Mouse (Mus musculus) gastrocnemius, postnatal 36 days (tissue): ENCODE data around the gene Leng8. TPM values are rescaled to one million over a fixed set of nuclear protein-coding genes. Genes with fewer than 3 reads are reported as not detected.

Experiments used
- DNase-seq, 2 experiments: peaks; one replicate each; pipeline ENCODE4 v3.0.0; 2022
- intact Hi-C: fragments of 180-260 bp; cut with DNase I; formaldehyde crosslinking; loops from one replicate; pipeline ENCODE4 v1.15.1; 2025
- long read RNA-seq, 2 experiments: library from polyadenylated mRNA; stranded (forward); transcript quantifications; one replicate each; pipeline ENCODE4 v2.0.0; 2021
- total RNA-seq, 2 experiments: library from RNA; stranded (reverse); gene quantifications; 2 replicates each; pipeline ENCODE4 v1.2.3; 2021

Gene Leng8
- 10 to 100 TPM; 32.8 to 43.8 TPM for total RNA-seq
- long read RNA-seq, experiment 1, partial matches to known transcripts, result 10 of 13 reads
- long read RNA-seq, experiment 1, other reads (novel, unspliced or antisense), result 2 of 13 reads
- long read RNA-seq, experiment 2, full-length matches to known transcripts, result 2 of 18 reads
- long read RNA-seq, experiment 2, partial matches to known transcripts, result 14 of 18 reads
- long read RNA-seq, experiment 2, other reads (novel, unspliced or antisense), result 2 of 18 reads

- DNase-seq, result peak; percentile 98 to 99
- intact Hi-C loops, result loop anchor here (10.0 kb wide), 3 partner anchors 432 to 658 kb away; partner anchors contain the start of genes Prpf31, Rpl28, Rps9 and Tfpt
Measured at GRCm38 (mm10) chr7:4136771-4137531, at the start of gene Leng8. Gene Leng8 (plus strand): TSS chr7:4137039.

- no peak for DNase-seq
- intact Hi-C loops, result no loop called here
Measured at GRCm38 (mm10) chr7:4087238-4087895, 49.5 kb upstream of the Leng8 start.

- DNase-seq, result no peak
- intact Hi-C loops, result no loop called here
Measured at GRCm38 (mm10) chr7:4087896-4088480, 48.9 kb upstream of the Leng8 start.

DNA sequence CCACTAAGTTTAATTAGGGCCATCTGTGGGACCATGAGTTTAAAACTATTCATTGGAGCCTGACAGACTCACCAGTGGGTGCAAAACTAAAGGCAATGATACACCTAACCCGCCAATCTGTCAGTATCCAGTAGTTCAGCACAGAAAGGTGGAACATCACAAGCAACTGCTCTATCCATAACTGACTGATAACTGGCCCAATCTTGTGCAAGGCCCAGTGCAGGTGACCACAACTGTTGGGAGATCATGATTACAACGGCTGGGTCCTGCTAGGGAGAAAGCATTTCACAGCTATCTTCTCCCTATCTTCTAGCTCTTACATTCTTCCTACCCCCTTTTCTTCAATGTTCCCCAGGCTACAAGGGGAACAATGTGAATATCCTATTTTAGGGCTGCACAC is 48.2 kb upstream of the Leng8 start:
- intact Hi-C loops, result no loop called here
- no peak for DNase-seq

GRCm38 (mm10) chr7:4091170-4091569 is 45.7 kb upstream of the Leng8 start:
- intact Hi-C loops, result no loop called here
- DNase-seq, result no peak

- DNase-seq, result no peak
- intact Hi-C loops, result no loop called here
Measured at GRCm38 (mm10) chr7:4098301-4098700, 38.5 kb upstream of the Leng8 start.

GRCm38 (mm10) chr7:4098832-4099231 is 38.0 kb upstream of the Leng8 start:
- intact Hi-C loops, result no loop called here
- no peak for DNase-seq

DNA sequence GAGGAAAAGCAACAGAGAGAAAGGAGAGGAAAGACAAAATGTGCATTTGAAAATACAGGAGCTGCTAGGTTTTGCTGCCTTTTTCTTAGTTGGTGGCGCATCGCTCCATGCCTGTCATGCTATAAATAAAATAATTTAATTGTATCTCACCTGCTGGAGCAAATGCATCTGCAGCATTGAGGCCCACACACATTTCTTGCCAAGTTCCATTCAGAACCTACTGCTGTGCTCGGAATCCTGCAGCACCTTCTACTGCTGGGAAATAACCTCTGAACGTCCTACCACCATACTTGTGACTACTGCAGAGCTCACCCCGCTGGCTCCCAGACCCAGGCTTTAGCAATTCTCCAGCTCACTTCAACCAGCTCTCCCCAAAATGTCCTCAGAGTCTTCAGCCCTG is 35.7 kb upstream of the Leng8 start:
- no peak for DNase-seq
- intact Hi-C loops, result loop anchor here (5.0 kb wide), 1 partner anchor 46 kb away; no protein-coding TSS in a partner anchor

- intact Hi-C loops, result loop anchor here (5.0 kb wide), 1 partner anchor 44 kb away; no protein-coding TSS in a partner anchor
- DNase-seq, result no peak
Measured at GRCm38 (mm10) chr7:4103411-4103810, 33.4 kb upstream of the Leng8 start.

GRCm38 (mm10) chr7:4111766-4112165 is 25.1 kb upstream of the Leng8 start:
- intact Hi-C loops, result no loop called here
- DNase-seq, result no peak

- intact Hi-C loops, result no loop called here
- DNase-seq, result no peak
Measured at GRCm38 (mm10) chr7:4117050-4117814, 19.6 kb upstream of the Leng8 start.

GRCm38 (mm10) chr7:4119344-4119902 is 17.4 kb upstream of the Leng8 start, which contains the start of gene Ttyh1:
Gene Ttyh1 (plus strand): TSS chr7:4119408.
- no peak for DNase-seq
- intact Hi-C loops, result no loop called here

- DNase-seq, result no peak
- intact Hi-C loops, result no loop called here
Measured at GRCm38 (mm10) chr7:4119976-4120921, 16.6 kb upstream of the Leng8 start.

GRCm38 (mm10) chr7:4122076-4122768 is 14.6 kb upstream of the Leng8 start:
- DNase-seq, result no peak
- intact Hi-C loops, result no loop called here

GRCm38 (mm10) chr7:4122783-4123182 is 14.1 kb upstream of the Leng8 start:
- intact Hi-C loops, result no loop called here
- no peak for DNase-seq

DNA sequence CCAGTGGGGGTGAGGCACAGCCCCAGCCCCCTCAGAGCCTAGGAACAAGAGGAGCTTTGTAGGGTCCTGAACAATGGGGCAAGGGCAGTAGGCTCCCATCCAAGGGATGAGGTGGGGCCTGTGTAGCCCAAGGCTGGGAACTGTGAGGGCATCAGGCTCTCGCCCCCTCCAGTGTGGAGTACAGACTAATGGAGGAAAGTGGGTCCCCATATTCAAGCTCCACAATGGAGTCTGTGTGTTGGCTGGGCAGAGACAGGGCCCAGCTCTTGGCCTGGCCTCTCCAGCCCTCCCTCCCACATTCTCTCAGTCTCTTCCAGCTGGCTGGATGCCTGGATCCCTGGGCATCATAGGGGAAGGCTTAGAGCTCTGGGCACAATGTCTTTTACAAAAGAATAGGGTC is 13.1 kb upstream of the Leng8 start:
- no peak for DNase-seq
- intact Hi-C loops, result no loop called here

- no peak for DNase-seq
- intact Hi-C loops, result no loop called here
Measured at GRCm38 (mm10) chr7:4124315-4124759, 12.5 kb upstream of the Leng8 start.

DNA sequence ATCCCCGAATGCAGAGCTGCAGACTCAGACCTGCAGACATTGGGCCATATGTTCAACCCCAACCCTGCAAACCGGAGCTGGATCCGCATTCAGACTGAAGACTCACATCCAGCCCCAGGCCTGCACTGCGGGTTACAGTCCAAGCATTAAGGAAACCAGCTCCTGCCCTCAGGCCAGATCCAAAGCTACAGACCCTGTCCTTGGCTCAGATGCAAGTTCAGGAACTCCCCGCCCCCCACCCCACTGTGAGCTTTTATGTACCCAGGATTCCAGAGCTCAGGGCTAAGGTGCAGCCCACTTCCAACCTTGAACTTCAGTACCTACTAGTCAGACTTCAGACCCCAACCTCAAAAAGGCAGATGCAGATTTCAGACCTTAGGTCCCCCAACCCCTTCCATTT is 12.0 kb upstream of the Leng8 start:
- DNase-seq, result no peak
- intact Hi-C loops, result no loop called here
